Mouse (Mus musculus): ENCODE results near the gene Nup210. TPM values are rescaled to one million over a fixed set of nuclear protein-coding genes. Genes with fewer than 3 reads are reported as not detected.
A peak's percentile ranks its signal among the peaks of the same experiment; 100 is the strongest.

The Nup210 gene
- polyA plus RNA-seq, 1 experiment from 2014 or later: 15.0 TPM

DNA sequence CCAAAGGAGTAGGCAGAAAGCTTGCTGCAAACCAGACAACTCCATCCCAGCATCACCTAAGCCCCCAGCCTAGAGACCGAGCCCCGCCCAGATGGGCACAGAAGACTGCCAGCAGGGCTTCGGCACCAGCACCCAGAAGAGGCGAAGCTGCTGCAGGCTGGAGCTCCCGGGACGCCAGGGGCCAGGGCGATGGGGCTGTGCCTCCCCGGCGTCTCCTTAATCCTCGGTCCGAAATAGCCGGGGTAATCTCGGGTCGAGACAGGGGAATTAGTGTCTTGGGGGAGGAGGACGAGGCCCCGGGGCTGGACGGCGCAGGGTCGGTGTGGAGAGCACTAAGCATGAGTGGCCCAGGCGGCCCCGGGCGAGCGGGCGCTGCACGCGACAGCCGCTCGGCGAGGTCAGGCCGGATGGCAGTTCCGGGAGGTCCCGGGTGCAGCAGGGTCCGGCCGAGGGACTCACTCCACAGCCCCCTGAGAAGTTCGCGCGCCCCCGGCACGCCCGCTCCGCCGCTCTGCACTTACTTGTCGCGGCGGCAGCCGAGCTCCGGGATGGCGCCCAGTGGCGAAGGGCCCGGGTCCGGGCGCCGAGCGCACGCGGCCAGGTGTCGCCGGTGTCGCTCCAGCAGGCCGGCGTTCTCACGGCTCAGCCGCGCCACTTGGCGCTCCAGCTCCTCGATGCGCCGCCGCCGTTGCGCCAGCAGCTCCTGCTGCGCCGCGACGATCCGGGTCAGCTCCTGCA is 128.9 kb downstream of the Nup210 start:
- H3K27me3 ChIP-seq (replicated peaks; ENCODE audit: control insufficient read depth, insufficient read depth, low read length): no peaks in the 10 kb centered on the region; the same call in 1 of the 2 replicates
- under 1% methylated on average over 62 of the region's 76 CpGs for WGBS
- ATAC-seq: peak; percentile 5; the same call in 1 of the 2 replicates
- peak overlapping the region; percentile 93 for H3K4me2 ChIP-seq (ENCODE audit: low read length)
- peak overlapping the region; percentile 78 for H3K27ac ChIP-seq (ENCODE audit: low read depth, low read length)
- peak overlapping the region; percentile 92 for H3K4me3 ChIP-seq (ENCODE audit: low read length)
- no peaks in the 10 kb centered on the region for H3K36me3 ChIP-seq (ENCODE audit: control insufficient read depth, insufficient read depth, low read length)
- peaks cover 3% of the 10 kb centered on the region; the same call in 1 of the 2 replicates for H3K9me3 ChIP-seq (ENCODE audit: control insufficient read depth, low read length)
- H3K4me1 ChIP-seq (ENCODE audit: control insufficient read depth, insufficient read depth, low read depth, low read length): peaks cover 9% of the 10 kb centered on the region; the same call in 1 of the 2 replicates
- peak overlapping the region; percentile 84 for H3K9ac ChIP-seq (ENCODE audit: low read depth, low read length)

DNA sequence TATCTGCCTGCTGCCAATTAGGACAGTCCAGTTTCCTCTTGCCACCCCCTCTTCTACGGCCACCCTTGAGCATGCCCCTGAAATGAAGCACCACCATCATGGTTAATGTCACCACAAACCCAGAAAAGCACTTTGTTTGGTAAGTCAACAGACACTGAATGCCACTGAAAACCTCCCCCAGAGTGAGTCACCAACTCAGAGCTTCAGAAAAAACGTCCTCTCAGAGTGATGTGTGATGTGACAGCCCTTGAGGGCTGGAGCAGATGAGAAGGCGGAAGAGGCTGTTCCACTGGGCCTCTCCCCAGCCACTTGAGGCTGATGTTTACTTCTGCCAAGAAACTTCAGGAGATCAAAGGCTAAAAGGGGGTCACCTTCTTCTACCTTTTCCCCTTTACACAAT is 132.5 kb downstream of the Nup210 start:
- WGBS: 52% methylated on average over 3 of the region's 3 CpGs

DNA sequence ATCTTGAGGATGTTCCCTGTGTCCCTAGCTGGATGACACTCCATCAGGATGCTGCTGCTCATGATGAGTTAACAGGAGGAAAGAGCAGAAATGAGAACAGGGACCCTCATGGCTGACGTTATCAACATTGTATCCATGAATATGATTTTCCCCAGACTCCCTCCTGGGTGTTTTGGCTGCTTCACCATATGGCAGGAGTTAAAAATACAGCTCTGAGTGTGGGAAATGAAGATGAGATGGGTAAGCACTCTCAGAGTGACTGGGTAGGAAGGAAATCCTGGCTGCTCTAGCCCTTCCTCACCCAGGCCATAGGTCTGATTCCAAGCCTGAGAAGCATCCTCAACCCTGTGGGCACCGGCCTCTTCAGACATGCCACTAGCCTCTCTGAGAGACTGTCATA is 142.3 kb downstream of the Nup210 start:
- ATAC-seq: no peak
- no peak overlapping the region for H3K27ac ChIP-seq (ENCODE audit: low read depth, low read length)
- H3K4me2 ChIP-seq (ENCODE audit: low read length): no peak overlapping the region
- H3K9ac ChIP-seq (ENCODE audit: low read depth, low read length): no peak overlapping the region
- H3K4me3 ChIP-seq (ENCODE audit: low read length): no peak overlapping the region
- H3K4me1 ChIP-seq (ENCODE audit: control insufficient read depth, insufficient read depth, low read depth, low read length): no peaks in the 10 kb centered on the region; the same call in none of the 2 replicates
- WGBS: 74% methylated on average over 2 of the region's 2 CpGs
- H3K9me3 ChIP-seq (ENCODE audit: control insufficient read depth, low read length): no peaks in the 10 kb centered on the region
- H3K36me3 ChIP-seq (ENCODE audit: control insufficient read depth, insufficient read depth, low read length): no peaks in the 10 kb centered on the region
- H3K27me3 ChIP-seq (replicated peaks; ENCODE audit: control insufficient read depth, insufficient read depth, low read length): no peaks in the 10 kb centered on the region

More for the DNA sequence above, 132.5 kb downstream of the Nup210 start:
- H3K9ac ChIP-seq (ENCODE audit: low read depth, low read length): no peak overlapping the region
- no peaks in the 10 kb centered on the region for H3K36me3 ChIP-seq (ENCODE audit: control insufficient read depth, insufficient read depth, low read length)
- H3K4me1 ChIP-seq (ENCODE audit: control insufficient read depth, insufficient read depth, low read depth, low read length): peaks cover 9% of the 10 kb centered on the region; the same call in 1 of the 2 replicates
- no peak overlapping the region for H3K4me3 ChIP-seq (ENCODE audit: low read length)
- no peaks in the 10 kb centered on the region for H3K9me3 ChIP-seq (ENCODE audit: control insufficient read depth, low read length)
- H3K27ac ChIP-seq (ENCODE audit: low read depth, low read length): no peak overlapping the region
- H3K27me3 ChIP-seq (replicated peaks; ENCODE audit: control insufficient read depth, insufficient read depth, low read length): no peaks in the 10 kb centered on the region; the same call in 1 of the 2 replicates
- H3K4me2 ChIP-seq (ENCODE audit: low read length): no peak overlapping the region
- no peak for ATAC-seq

DNA sequence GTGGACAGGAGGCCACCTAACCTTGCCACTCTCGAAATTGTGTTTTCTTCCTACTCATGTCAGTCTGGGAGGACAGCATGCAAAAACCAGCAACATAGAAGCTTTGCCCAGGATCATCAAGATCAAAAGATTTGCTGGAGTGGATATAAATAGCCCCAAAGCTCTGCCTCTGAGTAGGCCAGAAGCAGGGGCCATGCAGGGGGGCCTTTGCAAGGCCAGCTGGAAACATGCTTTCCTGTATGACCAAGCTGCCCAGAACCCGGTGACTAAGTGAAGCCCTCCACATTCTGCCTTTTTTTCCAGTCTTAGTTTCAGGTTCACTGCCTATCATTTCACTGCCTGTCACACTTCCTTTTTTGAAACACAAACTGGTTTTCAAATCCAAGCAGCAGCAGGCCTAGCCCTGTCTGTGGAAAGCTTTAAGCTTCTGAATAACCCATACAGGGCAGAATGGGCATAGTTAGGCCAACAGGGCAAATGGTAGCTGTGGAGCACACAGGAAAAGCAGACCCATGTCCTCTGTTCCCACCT is 147.2 kb downstream of the Nup210 start:
- whole genome bisulfite sequencing: 39% methylated on average over 2 of the region's 2 CpGs

More for the DNA sequence above, 147.2 kb downstream of the Nup210 start:
- H3K27ac ChIP-seq (ENCODE audit: low read depth, low read length): no peak overlapping the region
- H3K4me3 ChIP-seq (ENCODE audit: low read length): no peak overlapping the region
- H3K4me1 ChIP-seq (ENCODE audit: control insufficient read depth, insufficient read depth, low read depth, low read length): no peaks in the 10 kb centered on the region; the same call in none of the 2 replicates
- no peaks in the 10 kb centered on the region for H3K9me3 ChIP-seq (ENCODE audit: control insufficient read depth, low read length)
- no peak overlapping the region for H3K9ac ChIP-seq (ENCODE audit: low read depth, low read length)
- ATAC-seq: no peak
- H3K4me2 ChIP-seq (ENCODE audit: low read length): no peak overlapping the region
- H3K27me3 ChIP-seq (replicated peaks; ENCODE audit: control insufficient read depth, insufficient read depth, low read length): no peaks in the 10 kb centered on the region
- H3K36me3 ChIP-seq (ENCODE audit: control insufficient read depth, insufficient read depth, low read length): no peaks in the 10 kb centered on the region

Other genes starting within 250 kb of the Nup210 start
- 22.9 and 25.8 TPM in 2 replicates for gene Iqsec1, start 128.1 kb downstream of the Nup210 start, polyA plus RNA-seq (2015; fragmentation: Nextera tagmentation; extraction: Ambion mirVana)
- gene Hdac11, start 39.8 kb upstream of the Nup210 start, polyA plus RNA-seq (2015; fragmentation: Nextera tagmentation; extraction: Ambion mirVana): 50.1 and 53.5 TPM in 2 replicates
- gene Fbln2, start 95.6 kb upstream of the Nup210 start, polyA plus RNA-seq (2015; fragmentation: Nextera tagmentation; extraction: Ambion mirVana): 29.7 and 34.2 TPM in 2 replicates